Mouse (Mus musculus) olfactory bulb, adult 2 months (tissue): ENCODE data around the gene Six3. TPM values are rescaled to one million over a fixed set of nuclear protein-coding genes. Genes with fewer than 3 reads are reported as not detected.

Experiments used
- H3K27ac ChIP-seq: fragments of 200-500 bp; 2 replicates; pipeline ENCODE4 v1.5.1; 2012; ENCODE audit warnings: low read depth, low read length; ENCODE audit not compliant: insufficient read depth
- H3K4me1 ChIP-seq: fragments of 200-500 bp; 2 replicates; pipeline ENCODE4 v1.6.1; 2012; ENCODE audit warnings: low read length; ENCODE audit not compliant: control insufficient read depth, insufficient read depth
- H3K4me3 ChIP-seq: fragments of 200-500 bp; 2 replicates; pipeline ENCODE4 v1.5.1; 2012; ENCODE audit warnings: mild to moderate bottlenecking, low read depth, low read length, moderate library complexity; ENCODE audit not compliant: insufficient read depth
- CTCF ChIP-seq: fragments of 200-500 bp; IDR thresholded peaks from 2 replicates; pipeline ENCODE4 v1.5.1; 2012; ENCODE audit warnings: low read depth, mild to moderate bottlenecking, low read length, moderate library complexity; ENCODE audit not compliant: insufficient read depth
- POLR2A ChIP-seq: fragments of 200-500 bp; IDR thresholded peaks from 2 replicates; pipeline ENCODE4 v1.6.1; 2012; ENCODE audit warnings: mild to moderate bottlenecking, low read depth, low read length, moderate library complexity; ENCODE audit not compliant: insufficient read depth
- WGBS: fragments of 180-500 bp; shearing (Covaris S2); methylation state at CpG from one replicate; pipeline ENCODE4 v1.1.7; 2018; 5-methylcytosine and 5-hydroxymethylcytosine counted together
- polyA plus RNA-seq: library from polyadenylated mRNA; stranded (reverse); fragments of >200 nt; gene quantifications from 2 replicates; pipeline ENCODE4 v1.2.4, GENCODE M21; 2012; ENCODE audit warnings: low replicate concordance; ENCODE audit not compliant: missing spikeins, insufficient read depth, insufficient read length

Gene Six3
- polyA plus RNA-seq = not detected in 2 replicates

GRCm38 (mm10) chr17:85613266-85613860 is at the start of gene Six3:
Six3 (plus strand) TSS chr17:85613608.
- WGBS = 5% methylated on average over 29 of the region's 30 CpGs
- TF ChIP-seq CTCF = no peak
- TF ChIP-seq POLR2A = no peak
- H3K4me1 ChIP-seq = peaks cover 6% of the 10 kb centered on the region
- no peak within 1 kb of the TSS for H3K4me3 ChIP-seq
- H3K27ac ChIP-seq = no peak within 1 kb of the TSS

DNA sequence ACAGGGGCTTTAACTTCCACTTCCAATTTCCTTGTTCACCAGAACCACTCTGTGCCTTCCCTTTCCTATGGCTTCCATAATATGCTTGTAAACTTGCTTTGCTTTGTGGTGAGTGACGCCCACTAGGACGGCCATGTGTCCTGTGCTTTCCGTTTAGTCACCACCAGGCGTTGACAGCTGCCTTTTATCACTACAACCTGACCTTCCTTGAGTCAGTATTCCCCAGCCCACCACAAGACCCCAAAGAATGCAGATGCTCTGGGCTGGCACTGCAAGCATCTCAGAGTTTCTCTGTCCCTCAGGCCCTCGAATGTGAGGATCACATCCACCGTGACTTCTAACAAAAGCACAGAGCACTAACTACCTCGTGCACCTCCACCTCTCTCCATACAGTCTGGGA is 49.3 kb upstream of the Six3 start:
- H3K27ac ChIP-seq = no peak overlapping the region
- TF ChIP-seq POLR2A (no peak), CTCF (no peak)
- peaks cover 9% of the 10 kb centered on the region for H3K4me1 ChIP-seq
- 83% methylated on average over 7 of the region's 7 CpGs for WGBS
- H3K4me3 ChIP-seq = no peak overlapping the region

DNA sequence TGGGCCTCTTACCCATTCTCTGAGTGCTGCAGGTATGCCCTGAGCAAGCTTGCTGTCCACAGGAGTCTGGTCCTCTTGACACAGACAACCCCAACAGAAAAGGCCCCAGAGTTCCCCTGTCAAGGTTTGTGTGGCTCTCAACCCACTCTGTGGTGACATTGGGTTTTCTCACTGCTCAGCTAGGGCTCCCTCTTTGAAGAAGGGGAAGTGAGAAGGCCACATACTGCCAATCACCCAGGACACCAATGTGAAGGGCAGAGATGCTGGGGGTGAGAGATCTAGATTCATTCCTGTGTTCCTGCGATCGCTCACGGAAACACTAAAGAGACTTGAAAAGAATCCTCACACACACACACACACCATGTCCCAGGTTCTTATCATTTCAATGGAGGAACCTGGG is 39.4 kb upstream of the Six3 start:
- H3K27ac ChIP-seq = no peak overlapping the region
- TF ChIP-seq POLR2A (no peak), CTCF (no peak)
- 97% methylated on average over 3 of the region's 3 CpGs for WGBS
- peaks cover 13% of the 10 kb centered on the region for H3K4me1 ChIP-seq
- no peak overlapping the region for H3K4me3 ChIP-seq

GRCm38 (mm10) chr17:85578290-85578689 is 35.1 kb upstream of the Six3 start:
- WGBS = 84% methylated on average over 5 of the region's 5 CpGs

GRCm38 (mm10) chr17:85579350-85579749 is 34.1 kb upstream of the Six3 start:
- no peak overlapping the region for H3K4me3 ChIP-seq
- H3K4me1 ChIP-seq = peaks cover 9% of the 10 kb centered on the region
- TF ChIP-seq CTCF (no peak), POLR2A (no peak)
- 92% methylated on average over 10 of the region's 10 CpGs for WGBS
- H3K27ac ChIP-seq = no peak overlapping the region

More at GRCm38 (mm10) chr17:85578290-85578689, 35.1 kb upstream of the Six3 start:
- no peak overlapping the region for H3K27ac ChIP-seq
- no peak overlapping the region for H3K4me3 ChIP-seq
- H3K4me1 ChIP-seq = peaks cover 9% of the 10 kb centered on the region
- no peak for TF ChIP-seq POLR2A
- TF ChIP-seq CTCF = no peak

DNA sequence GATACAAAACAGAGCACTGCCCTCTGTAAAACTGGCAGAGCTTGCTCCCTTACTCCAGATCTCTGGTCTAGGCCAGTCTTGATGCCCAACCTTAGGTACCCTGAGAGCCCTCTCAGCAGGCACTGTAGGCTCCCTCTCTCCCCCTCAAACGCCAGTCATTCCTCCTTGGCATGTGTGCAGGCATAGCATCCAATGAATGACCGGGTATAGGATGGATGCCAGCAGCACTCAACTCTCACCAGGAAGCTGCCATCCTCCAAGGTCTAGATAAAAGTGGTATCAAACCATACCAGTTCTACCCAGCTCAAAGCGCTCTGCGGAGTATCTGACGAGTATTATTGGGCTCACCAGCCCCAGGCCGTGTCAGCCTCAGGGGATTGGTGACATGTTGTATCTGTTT is 33.2 kb upstream of the Six3 start:
- Histone ChIP-seq H3K4me3 (no peak overlapping the region), H3K27ac (no peak overlapping the region), H3K4me1 (peaks cover 9% of the 10 kb centered on the region)
- 70% methylated on average over 6 of the region's 6 CpGs for WGBS
- no peak for TF ChIP-seq CTCF
- no peak for TF ChIP-seq POLR2A

GRCm38 (mm10) chr17:85584170-85584569 is 29.2 kb upstream of the Six3 start:
- TF ChIP-seq POLR2A (no peak), CTCF (no peak)
- Histone ChIP-seq H3K4me1 (0 out of 2 replicates have a peak, but pooled peaks cover 2% of the 10 kb centered on the region), H3K4me3 (no peak overlapping the region), H3K27ac (no peak overlapping the region)
- WGBS = 86% methylated on average over 4 of the region's 4 CpGs

DNA sequence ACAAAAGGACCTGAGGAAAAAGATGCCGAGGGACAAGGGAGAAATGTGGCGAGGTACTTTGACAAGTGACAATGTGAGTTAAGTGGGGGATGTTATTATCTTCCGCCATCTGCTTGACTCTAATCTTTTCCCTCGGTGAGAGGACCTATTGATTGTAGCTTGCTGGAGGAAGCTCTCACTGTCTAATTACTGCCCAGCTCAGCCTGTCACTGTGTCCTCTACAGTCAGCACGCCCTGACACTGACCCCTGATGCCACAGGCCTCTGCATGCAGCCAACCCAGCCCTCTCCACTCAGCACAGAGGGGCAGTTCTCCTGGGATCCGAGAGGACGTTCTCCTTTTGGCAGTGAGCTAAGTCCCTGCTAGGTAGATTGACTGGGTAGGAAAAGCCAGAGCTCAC is 28.8 kb upstream of the Six3 start:
- WGBS = 65% methylated on average over 7 of the region's 7 CpGs
- no peak for TF ChIP-seq POLR2A
- no peak for TF ChIP-seq CTCF
- Histone ChIP-seq H3K4me3 (no peak overlapping the region), H3K27ac (no peak overlapping the region), H3K4me1 (0 out of 2 replicates have a peak, but pooled peaks cover 2% of the 10 kb centered on the region)

- H3K4me3 ChIP-seq = no peak overlapping the region
- H3K4me1 ChIP-seq = no peaks in the 10 kb centered on the region
- WGBS = 95% methylated on average over 5 of the region's 5 CpGs
- no peak for TF ChIP-seq POLR2A
- no peak for TF ChIP-seq CTCF
- no peak overlapping the region for H3K27ac ChIP-seq
Observed at GRCm38 (mm10) chr17:85585779-85586178, 27.6 kb upstream of the Six3 start.
